Mouse (Mus musculus) C2C12 (cell line): Measurements from ENCODE around the gene Zfp839.

Experiments
- CEBPB ChIP-seq: IDR thresholded peaks from one replicate; pipeline ENCODE4 v1.6.1; 2011; ENCODE audit warnings: low read depth, mild to moderate bottlenecking, control low read depth, moderate library complexity
- CTCF ChIP-seq: IDR thresholded peaks from one replicate; pipeline ENCODE4 v1.5.1; 2011; ENCODE audit not compliant: control insufficient read depth, insufficient read depth, insufficient read length
- FOSL1 ChIP-seq: IDR thresholded peaks from one replicate; pipeline ENCODE4 v1.8.0; 2011; ENCODE audit warnings: mild to moderate bottlenecking, low read length; ENCODE audit not compliant: poor library complexity, insufficient read depth, severe bottlenecking
- MAX ChIP-seq: IDR thresholded peaks from one replicate; pipeline ENCODE4 v1.6.1; 2011; ENCODE audit warnings: mild to moderate bottlenecking, control low read depth
- MYOD1 ChIP-seq: IDR thresholded peaks from one replicate; pipeline ENCODE4 v1.6.1; 2011; ENCODE audit warnings: low read depth; ENCODE audit not compliant: control insufficient read depth, insufficient read length
- MYOG ChIP-seq: IDR thresholded peaks from one replicate; pipeline ENCODE4 v1.6.1; 2011; ENCODE audit not compliant: control insufficient read depth, insufficient read length; ENCODE audit errors: extremely low read depth
- USF1 ChIP-seq: IDR thresholded peaks from one replicate; pipeline ENCODE4 v1.6.1; 2011; ENCODE audit warnings: low read depth, mild to moderate bottlenecking, control low read depth, moderate library complexity

- TF ChIP-seq CTCF = no peak
- no peak for TF ChIP-seq MAX
- TF ChIP-seq USF1 = no peak
- no peak for TF ChIP-seq CEBPB
- TF ChIP-seq MYOD1 = no peak
- no peak for TF ChIP-seq MYOG
- TF ChIP-seq FOSL1 = no peak
Measured at GRCm38 (mm10) chr12:110857196-110857595, 7.1 kb downstream of the Zfp839 start.
